Mouse (Mus musculus) right cerebral cortex, adult 18-20 months (tissue): ENCODE results near the gene Nme3.

Source experiments
- DNase-seq: peaks from one replicate; pipeline ENCODE4 v3.0.0; 2022; ENCODE audit warnings: mixed read lengths

Gene Nme3

DNA sequence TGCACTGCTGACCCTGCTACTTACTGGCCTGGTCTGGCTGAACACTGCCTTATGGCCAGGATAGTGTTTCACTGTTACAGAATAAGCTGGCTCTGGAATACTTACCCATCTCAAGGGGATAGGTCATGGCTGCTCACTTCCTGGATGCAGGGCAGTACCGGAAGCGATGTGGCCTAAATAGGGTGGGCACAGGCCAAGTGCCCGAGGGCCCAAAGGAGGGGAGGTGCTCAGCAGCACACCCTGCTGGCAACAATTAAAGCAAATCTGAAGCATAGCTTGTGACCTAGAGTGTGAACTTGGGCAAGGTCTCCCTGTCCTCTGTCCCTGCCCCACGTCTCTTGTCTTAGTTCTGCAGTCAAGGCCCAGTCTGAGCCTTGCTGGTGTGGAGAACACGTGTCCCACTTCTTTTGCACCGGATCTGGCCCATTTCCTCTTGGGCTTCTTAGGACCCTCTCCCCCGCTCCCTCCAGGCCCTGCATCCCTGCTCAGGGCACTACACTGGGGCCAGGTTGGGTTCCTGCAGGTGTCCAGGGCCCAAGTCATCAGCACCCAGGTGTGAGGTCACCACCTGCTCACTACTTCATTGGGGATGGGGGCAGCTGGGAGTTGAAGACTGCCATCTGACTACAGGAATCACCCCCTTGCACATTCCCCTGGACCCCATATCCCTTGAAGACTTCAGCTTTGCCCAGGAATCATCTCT, 14.4 kb upstream of the Nme3 start:
- no peak for DNase-seq

DNA sequence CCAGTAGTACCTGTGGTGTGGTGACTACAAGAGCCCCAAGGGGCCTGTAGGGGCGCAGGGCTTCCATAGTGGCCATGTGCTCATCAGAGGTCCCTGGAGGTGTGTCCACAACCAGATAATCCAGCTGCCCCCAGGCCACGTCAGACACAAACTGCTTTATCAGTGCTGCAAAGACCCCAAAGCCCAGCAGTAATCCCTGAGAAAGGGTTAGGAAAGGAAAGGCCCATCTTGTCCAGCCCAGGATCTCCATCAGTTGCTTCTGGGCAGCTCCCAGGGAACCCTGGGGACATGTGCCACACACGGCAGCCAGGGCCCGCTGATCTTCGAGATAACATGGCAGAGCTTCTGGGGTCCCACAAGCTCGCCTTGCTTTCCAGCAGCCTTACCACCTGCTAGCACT, 11.9 kb upstream of the Nme3 start:
- DNase-seq, result no peak

DNA sequence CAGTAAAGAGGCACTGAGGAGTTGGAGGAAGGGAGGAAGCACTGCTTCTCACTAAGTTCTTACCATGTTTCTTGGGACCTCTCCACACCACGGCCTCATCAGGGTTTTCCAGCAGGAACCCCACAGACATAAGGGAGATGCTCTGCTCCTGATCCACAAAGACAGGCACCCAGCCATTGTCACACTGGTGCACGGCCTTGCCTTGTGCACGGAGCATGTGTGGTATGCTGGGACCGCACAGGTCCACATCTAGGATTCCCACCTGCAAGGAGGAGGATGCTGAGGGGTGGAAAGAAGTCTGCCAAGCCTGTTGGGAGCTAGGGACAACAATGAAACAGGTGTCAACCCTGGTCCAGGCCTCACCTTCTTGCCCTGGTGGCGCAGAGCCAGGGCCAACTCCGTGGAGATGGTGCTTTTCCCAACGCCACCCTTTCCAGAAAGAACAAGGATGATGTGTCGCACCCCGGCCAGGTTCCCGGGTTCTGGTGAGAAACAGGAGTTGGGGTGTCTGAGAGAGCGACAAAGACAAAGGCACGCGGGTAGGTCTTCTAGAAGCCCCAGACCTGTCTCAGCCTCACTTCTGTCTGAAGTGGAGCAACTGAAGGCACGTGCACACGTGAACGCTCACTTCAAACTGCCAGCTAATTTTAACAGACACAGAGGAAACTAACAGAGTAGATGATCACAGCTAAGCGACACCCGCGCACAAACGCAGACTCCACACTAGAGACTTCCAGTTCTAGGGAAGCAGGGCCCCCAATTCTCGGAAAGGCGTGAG, 10.8 kb upstream of the Nme3 start:
- no peak for DNase-seq

DNA sequence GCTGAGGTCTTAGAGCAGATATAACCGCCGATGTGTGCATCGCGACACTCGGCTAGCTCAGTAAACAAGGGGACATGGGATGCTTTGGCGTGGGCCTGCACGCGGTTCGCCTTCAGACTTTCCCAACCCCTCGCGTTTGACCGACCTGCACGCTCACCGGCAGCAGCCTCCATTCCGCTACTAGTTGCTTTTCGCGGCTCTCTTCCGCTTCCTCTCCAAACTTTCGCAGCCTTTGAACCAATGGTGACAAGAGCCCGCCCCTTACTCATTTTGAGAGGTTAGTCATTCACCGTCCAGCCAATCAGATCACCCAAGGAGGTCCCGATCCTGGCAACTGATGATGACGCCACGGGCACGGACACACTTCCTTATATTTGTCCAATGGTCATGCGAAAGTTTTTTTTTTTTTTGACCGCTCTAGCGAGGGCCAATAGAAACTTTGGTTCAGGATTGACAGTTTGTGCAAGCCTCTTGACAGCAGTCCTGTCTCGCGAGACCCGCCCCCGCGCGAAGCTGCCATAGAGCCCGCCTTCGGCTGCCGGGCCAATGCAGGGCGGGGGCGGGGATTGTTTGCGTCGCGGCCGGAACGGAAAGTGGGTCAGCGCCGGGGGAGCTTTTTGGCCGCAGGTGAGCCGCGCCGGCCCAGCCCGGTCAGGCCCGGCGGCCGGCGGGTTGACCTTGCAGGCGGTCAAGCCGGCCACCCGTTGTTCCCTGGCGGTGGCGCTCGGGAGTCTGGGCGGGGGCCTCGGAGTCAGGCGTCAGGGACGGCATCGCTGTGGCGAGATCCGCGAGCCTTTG, 10.0 kb upstream of the Nme3 start, which contains the start of the genes Nubp2 and Spsb3:
Gene Nubp2, minus strand, starts transcription at position 216 of the 798 bp plus-strand sequence.
Gene Spsb3, plus strand, starts transcription at position 510 of the 798 bp plus-strand sequence.
- peak; percentile 99 for DNase-seq

DNA sequence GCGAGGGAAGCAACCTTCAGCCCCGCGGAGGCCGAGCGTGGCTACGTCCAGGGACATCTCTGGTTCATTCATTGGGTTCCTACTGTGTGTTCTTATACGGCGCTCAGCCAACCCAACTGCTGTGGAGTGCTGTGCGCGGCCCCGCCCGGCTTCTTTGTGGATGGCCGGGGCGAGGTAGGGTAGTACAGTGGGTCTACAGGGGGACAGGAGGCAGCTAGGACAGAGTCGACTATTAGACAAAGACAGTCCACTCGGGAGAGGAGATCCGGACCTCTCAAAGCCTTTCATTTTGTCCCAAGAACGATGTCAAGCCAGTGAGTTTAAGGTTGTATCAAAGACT, 9.4 kb upstream of the Nme3 start:
- no peak for DNase-seq

DNA sequence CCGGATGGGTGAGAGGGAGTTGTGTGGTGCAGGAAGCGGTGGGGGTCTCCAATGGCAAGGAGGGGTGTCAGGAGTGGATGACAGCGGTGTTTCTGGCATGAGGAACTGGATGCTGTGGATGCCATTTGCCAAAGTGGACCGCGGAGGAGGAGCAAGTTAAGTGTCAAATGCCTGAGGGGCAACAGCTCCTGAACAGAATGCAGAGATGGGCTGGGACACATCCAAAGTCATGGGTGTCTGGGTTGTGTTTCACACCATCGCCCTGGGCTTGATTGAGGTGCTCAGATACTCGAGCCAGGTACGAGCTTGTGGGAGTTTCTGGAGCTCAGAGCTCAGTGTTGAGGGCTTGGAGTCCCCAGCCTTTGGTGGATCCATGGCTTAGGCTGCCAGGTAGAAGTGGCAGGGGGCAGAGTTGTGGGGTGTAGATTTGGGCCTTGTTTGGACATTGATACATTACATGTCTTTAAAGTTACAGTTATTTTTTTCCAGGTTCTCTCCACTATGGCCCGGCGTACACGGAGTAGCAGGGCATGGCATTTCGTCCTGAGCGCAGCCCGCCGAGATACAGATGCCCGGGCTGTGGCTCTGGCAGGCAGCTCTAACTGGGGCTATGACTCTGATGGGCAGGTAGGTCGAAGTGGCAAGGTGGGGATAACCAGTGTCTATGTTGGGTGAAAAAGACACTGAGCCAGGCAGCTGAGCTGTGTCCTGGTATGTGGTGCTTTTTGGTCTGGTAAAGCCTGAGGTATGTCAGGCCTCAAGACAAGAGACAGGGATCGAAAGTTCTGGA, 8.8 kb upstream of the Nme3 start:
- DNase-seq, result no peak

DNA sequence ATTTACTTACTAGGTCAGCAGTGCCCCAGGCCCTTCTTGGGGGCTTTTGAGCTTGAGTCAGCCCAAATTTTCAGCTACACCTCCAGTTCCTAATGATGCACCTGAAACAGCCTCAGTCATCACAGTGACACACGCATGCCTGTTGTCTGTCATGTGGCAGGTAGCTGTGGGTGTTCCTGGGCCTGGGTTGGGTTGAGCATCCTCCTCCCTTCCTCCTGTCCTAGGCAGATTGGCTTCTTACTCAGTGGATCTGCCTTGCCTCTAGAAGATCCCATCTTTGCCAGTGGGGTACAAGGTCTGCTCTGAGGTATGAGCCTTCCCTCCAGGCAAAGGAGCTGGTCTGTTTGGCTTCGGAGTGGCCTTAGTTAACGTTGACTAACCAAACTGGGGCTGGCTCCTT, 7.4 kb upstream of the Nme3 start:
- DNase-seq, result no peak

DNA sequence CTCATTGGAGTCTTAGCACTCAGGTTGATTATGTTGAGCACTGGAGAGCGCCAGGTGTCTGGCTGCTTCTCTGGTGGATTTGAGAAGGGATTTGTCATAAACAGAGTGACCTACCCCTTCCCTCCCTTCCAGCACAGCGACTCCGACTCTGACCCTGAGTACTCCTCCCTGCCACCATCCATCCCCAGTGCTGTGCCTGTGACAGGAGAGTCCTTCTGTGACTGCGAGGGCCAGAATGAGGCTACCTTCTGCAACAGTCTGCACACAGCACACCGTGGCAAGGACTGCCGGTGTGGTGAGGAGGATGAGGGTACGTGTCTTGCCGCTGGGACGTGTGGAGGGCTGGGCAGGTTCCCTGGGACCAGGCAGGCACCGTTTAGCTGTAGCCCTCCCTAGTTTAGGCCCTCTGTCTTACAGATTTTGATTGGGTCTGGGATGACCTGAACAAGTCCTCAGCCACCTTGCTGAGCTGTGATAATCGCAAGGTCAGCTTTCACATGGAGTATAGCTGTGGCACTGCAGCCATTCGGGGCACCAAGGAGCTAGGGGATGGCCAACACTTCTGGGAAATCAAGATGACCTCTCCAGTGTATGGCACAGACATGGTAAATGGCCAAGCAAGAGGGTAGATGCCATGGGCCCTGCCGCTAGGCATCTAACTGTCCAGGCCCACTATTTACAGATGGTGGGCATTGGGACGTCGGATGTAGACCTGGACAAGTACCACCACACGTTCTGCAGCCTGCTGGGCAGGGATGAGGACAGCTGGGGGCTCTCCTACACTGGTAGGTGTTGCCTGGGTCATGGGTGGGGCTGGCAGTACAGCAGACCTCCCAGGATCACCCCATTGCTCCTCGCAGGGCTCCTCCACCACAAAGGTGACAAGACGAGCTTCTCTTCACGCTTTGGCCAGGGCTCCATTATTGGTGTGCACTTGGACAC, 5.9 kb upstream of the Nme3 start:
- DNase-seq, result no peak

DNA sequence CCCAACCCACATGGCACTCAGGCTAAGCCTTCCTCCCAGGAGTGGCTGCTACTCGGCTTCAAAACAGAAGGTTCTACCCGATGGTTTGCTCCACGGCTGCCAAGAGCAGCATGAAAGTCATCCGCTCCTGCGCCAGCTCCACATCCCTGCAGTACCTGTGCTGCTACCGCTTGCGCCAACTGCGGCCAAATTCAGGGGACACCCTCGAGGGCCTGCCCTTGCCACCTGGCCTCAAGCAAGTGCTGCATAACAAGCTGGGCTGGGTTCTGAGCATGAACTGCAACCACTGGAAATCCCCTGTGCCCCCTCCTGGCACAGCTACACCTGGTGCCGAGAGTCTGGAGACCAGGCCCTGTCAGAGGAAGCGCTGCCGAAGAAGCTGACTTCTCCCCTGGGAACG, 5.0 kb upstream of the Nme3 start:
- DNase-seq, result no peak

DNA sequence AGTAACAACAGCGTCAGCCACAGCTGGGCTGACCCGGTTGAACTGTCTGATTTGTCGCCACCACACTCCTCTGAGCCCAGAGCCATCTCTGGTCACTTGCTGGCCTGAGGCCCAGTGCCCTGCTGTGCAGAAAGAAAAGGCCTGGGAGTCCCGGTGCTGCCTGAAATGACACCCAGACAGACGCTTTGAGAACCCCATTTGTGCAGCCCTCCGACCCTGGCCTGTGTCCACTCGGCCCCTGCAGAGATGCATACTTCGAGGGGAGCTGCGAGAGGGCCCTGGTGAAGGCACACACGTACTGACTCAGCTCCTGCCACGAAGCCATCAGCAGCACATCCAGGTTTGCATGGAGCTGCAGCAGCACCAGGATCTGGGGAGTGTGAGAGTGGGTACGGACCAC, 3.5 kb upstream of the Nme3 start:
- DNase-seq, result no peak

DNA sequence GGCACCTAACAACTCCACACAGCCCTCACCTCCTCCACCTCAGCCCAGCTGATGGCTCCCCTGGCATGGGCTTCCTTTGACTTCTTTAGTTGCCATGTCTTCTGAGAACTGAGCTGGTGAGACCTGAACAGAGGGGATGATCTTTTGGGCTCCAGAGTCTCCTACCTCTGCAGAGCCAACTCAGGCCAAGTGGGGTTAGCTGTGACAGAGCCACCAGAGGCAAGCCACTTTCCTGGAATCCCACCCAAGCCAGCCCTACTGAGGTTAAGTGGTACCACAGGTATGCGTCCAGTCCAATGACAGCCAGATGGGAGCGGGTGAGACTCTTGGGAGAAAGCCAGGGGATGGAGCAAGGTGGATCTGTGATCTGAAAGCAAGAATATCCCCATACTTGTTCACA, 3.0 kb upstream of the Nme3 start:
- DNase-seq, result no peak

DNA sequence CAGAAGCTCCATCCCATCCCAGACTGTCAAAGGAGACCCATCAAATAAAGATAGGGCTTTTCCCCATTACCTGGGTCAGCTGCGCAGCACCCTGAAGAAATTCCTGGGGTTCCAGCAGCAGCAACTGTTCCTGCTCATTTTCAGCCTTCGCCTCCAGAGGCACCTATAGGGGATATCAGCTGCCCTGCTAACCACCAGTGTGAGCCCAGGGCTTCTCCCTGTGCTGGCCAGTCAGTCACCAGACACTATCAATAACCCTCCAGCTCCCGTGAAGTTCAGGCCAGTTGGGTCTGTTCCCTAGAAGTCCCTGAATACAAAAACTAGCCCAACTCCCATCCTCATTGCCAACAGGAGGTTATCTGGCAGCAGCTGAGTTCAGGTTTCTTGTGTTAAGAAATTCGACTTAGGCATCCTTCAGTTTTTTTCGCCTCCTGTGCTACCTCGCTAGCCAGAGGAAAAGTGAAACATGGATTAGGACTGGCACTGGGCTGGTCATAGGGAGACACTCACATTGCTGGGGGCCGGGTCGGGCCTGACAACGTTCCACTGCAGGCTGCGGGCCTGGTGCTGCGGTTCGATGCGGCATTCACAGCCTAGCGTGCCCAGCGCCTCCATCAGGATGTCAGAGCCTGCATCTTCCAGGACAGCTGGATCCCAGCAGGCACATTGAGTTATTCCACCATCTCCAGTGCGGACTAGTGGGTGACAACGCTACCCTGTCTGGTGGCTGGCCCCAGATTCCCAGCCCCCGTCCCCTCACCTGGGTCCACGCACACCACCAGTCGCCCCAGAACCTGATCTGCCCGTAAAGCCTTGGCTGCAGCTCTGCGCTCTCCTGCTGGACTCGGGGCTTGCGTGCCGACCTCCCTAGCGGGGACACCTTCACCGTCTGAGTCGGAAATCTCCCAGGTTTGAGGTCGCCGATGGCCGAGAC, 2.0 kb upstream of the Nme3 start:
- no peak for DNase-seq

DNA sequence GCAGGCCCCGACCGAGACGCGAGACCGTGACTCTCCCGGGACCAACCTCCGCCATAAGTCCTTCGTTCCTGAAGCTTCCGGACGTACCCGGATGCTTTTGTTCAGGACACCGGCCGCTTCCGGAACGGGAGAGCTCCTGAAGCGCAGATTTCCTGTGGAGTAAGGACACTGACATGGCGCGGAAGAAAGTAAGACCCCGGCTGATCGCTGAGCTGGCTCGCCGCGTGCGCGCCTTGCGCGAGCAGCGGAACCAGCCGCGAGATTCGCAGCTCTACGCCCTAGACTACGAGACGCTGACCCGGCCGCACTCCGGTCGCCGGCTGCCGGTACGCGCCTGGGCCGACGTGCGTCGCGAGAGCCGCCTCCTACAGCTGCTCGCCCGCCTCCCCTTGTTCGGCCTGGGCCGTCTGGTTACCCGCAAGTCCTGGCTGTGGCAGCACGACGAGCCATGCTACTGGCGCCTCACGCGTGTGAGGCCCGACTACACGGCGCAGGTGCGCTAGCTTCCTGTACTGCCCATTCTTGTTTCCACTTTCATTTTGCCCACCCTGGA, 1.2 kb upstream of the Nme3 start, which contains the start of the genes Eme2 and Mrps34:
Gene Eme2, minus strand, starts transcription at position 93 of the 553 bp plus-strand sequence.
Gene Mrps34, plus strand, starts transcription at position 122 of the 553 bp plus-strand sequence.
- peak; percentile 87 for DNase-seq

DNA sequence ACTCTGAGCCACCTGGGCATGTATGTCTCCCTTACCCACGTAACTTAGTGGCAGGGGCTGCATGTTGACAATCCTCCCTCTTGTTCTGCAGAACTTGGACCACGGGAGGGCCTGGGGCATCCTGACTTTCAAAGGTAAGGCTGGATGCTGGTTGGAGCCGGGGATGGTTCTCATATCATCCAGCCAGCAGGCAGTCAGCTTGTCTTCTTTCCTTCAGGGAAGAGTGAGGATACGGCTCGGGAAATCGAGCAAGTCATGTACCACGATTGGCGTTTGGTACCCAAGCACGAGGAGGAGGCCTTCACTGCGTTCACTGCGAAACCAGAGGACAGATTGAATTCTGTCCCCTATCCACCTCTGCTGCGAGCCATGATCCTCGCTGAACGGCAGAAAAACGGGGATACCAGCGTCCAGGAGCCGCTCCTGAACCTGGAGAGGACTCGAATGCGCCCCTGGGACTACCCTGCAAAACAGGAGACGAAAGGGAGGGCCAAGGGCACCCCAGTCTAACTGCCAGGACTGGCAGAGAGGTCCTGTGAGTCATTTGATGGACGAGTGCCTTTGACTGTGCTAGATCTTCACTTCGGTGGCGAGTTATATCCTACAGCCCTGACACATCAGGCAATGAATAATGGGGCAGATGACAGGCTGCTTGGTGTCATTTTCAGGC, 594 bp upstream of the Nme3 start:
- DNase-seq, result no peak

DNA sequence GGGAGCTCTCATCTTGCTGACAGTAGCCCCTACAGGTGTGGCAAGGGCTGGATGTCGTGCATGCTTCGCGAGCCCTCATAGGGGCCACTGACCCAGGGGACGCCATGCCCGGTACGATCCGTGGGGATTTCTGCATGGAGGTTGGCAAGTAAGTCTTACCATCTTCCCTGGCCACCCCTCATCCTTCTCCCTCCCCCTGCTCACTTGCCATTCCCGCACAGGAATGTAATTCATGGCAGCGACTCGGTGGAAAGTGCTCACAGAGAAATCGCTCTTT, 631 bp downstream of the Nme3 start:
- DNase-seq, result no peak

DNA sequence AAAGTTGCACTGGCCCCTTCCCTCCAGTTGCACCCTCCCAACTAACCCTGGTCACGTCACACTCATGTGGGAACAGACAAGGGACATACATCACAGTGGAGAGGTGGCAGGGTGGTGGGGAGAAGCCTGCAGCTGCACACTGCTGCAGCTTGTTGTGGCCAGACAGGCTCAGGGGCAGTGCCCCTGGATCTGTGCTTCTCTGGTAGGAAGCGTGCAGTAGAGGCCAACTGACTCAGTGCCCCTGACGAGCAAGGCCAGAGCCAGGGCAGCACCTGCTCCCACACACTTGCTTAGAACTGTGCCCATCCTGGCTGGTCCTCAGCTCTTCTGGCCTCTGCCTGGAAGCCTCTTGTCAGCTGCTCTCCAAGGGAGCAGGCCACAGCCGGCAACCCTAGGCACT, 1.3 kb downstream of the Nme3 start:
- DNase-seq, result no peak

DNA sequence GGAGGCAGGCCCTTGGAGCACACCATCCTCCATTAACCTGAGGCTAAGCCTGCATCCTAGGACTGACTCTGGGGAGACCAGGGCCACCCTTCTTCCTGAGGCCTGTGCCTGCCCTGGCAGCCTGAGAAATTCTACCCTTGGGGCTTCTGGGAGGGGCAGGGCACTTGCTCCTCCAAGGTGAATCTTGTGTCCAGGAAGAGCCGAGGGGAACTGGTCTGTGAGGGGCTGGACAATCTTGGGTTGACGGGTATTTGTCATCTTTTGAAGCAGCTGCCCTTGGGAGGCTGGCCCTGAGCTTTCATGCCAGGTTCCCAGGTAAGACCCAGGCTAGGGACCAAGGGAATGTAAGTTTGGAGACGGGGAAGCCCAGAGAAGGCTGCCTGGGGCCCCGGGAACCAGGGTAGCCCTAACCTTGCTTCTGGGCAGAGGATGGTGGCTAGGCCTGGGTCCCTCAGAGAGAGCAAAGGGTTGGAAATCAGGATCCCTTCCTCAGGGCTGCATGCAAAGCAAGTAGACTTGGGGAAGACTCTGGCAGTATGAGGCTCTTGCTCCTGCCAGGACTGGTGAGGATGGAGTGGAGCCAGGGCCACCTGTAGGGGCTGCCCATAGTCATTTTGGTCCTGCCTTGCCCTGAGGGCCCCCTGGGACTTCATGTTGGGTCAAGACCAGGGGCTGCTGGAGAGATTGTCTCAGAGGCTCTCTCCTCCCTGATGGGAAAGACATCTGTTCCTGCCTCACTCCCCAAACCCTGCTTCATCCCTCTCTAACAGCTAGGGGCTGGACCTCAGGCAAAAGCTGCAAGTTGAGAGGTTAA, 1.9 kb downstream of the Nme3 start:
- no peak for DNase-seq

DNA sequence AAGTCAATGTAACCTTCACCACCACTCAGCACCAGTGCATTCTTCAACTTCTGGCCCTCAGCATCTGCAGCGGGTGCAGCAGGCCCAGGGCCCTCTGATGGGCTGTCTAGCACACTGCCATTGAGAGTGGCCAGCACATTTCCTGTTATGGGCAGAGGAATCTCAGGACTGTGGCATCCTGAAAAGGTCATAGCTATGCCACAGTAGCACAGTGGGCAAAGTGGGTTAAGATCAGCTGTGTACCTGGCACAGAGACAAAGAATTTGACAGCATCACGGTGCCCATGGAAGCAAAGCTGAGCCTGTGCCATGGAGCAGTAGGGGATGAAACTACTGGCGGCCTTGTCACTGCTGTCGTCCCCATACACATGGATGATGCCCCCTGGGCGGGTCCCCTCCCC, 2.9 kb downstream of the Nme3 start:
- no peak for DNase-seq

DNA sequence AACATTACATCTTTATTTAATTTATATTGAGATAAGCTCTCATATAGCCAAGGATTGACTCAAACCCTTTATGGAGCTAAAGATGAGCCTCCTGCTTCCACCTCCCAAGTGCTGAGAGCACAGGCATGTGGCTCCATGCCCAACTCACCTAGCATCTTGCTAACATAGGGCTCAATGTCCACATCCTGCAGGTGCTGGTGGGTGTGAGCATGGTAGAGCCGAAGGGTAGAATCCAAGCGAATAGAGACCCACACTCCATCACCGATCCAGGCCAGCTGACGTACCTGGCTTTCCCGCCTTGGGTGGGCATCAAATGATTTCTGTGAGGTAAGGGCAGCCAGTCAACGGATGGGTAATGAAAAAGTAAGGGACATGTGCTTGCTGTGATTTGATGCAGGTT, 3.7 kb downstream of the Nme3 start:
- no peak for DNase-seq
